25 mouse cellular contexts compared by ENCODE assay signal in the genomic region with DNA sequence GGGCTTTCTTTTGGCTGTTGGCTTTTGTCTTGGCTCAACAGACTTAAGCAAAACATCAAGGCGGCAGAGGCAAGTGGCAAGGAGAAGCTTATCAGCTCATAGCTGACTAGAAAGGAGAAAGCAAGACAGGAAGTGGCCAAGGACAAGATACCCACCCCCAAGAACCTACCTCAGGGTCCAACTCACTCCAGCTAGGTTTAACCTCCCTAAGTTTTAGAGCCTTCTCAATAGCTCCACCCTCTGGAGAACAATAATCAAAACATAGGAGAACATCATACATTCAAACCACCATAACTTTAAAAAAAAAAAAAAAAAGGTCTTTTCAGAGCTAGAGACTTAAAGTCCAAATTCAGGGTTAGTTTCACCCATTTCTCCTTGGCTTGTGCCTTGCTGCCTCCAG.
A peak's percentile ranks its signal among the peaks of the same experiment; 100 is the strongest.
DNase-seq lines count a peak whose midpoint lies in the region; ATAC-seq and TF ChIP-seq lines count a peak whose summit lies in the region.
"Had no signal": no experiment of that assay in that cellular context is flagged by ENCODE, and none has a peak within 500 bp of the region (broad histone marks: within the 10 kb centered on the region; RNA-seq: fewer than 3 reads in every experiment).

No protein-coding gene starts in this region.

- H3K27ac ChIP-seq in left cerebral cortex, adult 2 months: no peak overlapping the region
- no peak overlapping the region for H3K27ac ChIP-seq in midbrain, embryonic 16.5 days (ENCODE audit: low read length)
- H3K27ac ChIP-seq: embryonic facial prominence, embryonic 15.5 days; gastrocnemius, adult 2 months; heart, embryonic 15.5 days; hindbrain, embryonic 13.5 days; limb, embryonic 15.5 days; midbrain, embryonic 13.5 days; neural tube, embryonic 13.5 days had no signal

- no peak overlapping the region for H3K4me2 ChIP-seq in midbrain, embryonic 16.5 days (ENCODE audit: low read length)
- H3K4me2 ChIP-seq: embryonic facial prominence, embryonic 15.5 days; heart, embryonic 15.5 days; hindbrain, embryonic 13.5 days; limb, embryonic 15.5 days; midbrain, embryonic 13.5 days; neural tube, embryonic 13.5 days had no signal

- TF ChIP-seq CTCF in left cerebral cortex, adult 2 months (IDR thresholded peaks at IDR 0.05): peak; percentile 9

- no peak for DNase-seq in left cerebral cortex, adult 2 months (ENCODE audit: extremely low spot score in 1 of 2, low spot score in 2 of 2)
- DNase-seq in left cerebral cortex, postnatal 10 days (ENCODE audit: extremely low spot score in 1 of 2, low spot score in 2 of 2): no peak
- peak; percentile 41 for DNase-seq in CD4-positive, CD25-positive, alpha-beta regulatory T cell, adult 2 months (ENCODE audit: low read depth, low spot score)
- peak; percentile 49 for DNase-seq in MEL-GATA-1-ER (ENCODE audit: extremely low read depth, low read depth)
- no peak for DNase-seq in yolk sac, embryonic 10.5 days (ENCODE audit: low spot score)
- DNase-seq: adrenal gland, postnatal 10 days; cerebellum, adult 8-10 months; cerebellum, postnatal 36 days; gastrocnemius, adult 2 months; heart, adult 18-20 months; heart, postnatal 36 days; kidney, adult 9 months; kidney, postnatal 14 days; lung, adult 18-20 months; lung, postnatal 10 days; thymus, postnatal 36 days had no signal

- no peak overlapping the region for H3K4me3 ChIP-seq in left cerebral cortex, adult 2 months
- H3K4me3 ChIP-seq in midbrain, embryonic 16.5 days (ENCODE audit: low read depth, low read length): no peak overlapping the region
- H3K4me3 ChIP-seq: embryonic facial prominence, embryonic 15.5 days; gastrocnemius, adult 2 months; heart, embryonic 15.5 days; hindbrain, embryonic 13.5 days; limb, embryonic 15.5 days; midbrain, embryonic 13.5 days; neural tube, embryonic 13.5 days had no signal

- H3K9ac ChIP-seq in midbrain, embryonic 16.5 days (ENCODE audit: low read depth, low read length): no peak overlapping the region
- H3K9ac ChIP-seq: embryonic facial prominence, embryonic 15.5 days; heart, embryonic 15.5 days; hindbrain, embryonic 13.5 days; limb, embryonic 15.5 days; midbrain, embryonic 13.5 days; neural tube, embryonic 13.5 days had no signal

- no peaks in the 10 kb centered on the region for H3K9me3 ChIP-seq in midbrain, embryonic 16.5 days (replicated peaks; ENCODE audit: control insufficient read depth, low read length, poor library complexity, severe bottlenecking)
- H3K9me3 ChIP-seq: embryonic facial prominence, embryonic 15.5 days; heart, embryonic 15.5 days; hindbrain, embryonic 13.5 days; limb, embryonic 15.5 days; midbrain, embryonic 13.5 days; neural tube, embryonic 13.5 days had no signal

- H3K36me3 ChIP-seq in midbrain, embryonic 16.5 days (ENCODE audit: control insufficient read depth, insufficient read depth, low read length): no peaks in the 10 kb centered on the region
- H3K36me3 ChIP-seq: heart, embryonic 15.5 days; hindbrain, embryonic 13.5 days; limb, embryonic 15.5 days; midbrain, embryonic 13.5 days; neural tube, embryonic 13.5 days had no signal

- no peaks in the 10 kb centered on the region for H3K27me3 ChIP-seq in midbrain, embryonic 16.5 days (ENCODE audit: control insufficient read depth, insufficient read depth, low read depth, low read length)
- H3K27me3 ChIP-seq: embryonic facial prominence, embryonic 15.5 days; heart, embryonic 15.5 days; hindbrain, embryonic 13.5 days; limb, embryonic 15.5 days; midbrain, embryonic 13.5 days had no signal

- WGBS in midbrain, embryonic 16.5 days: 89% methylated on average over 1 of the region's 1 CpGs

- ATAC-seq in megakaryocyte progenitor cell, adult 5-6 weeks (replicated peaks; ENCODE audit: poor library complexity): peak; percentile 74
- ATAC-seq in midbrain, embryonic 16.5 days: no peak
- ATAC-seq: forebrain, embryonic 14.5 days; midbrain, embryonic 13.5 days had no signal

- H3K4me1 ChIP-seq in midbrain, embryonic 16.5 days (ENCODE audit: control insufficient read depth, insufficient read depth, low read length): no peaks in the 10 kb centered on the region
- H3K4me1 ChIP-seq: embryonic facial prominence, embryonic 15.5 days; hindbrain, embryonic 13.5 days; limb, embryonic 15.5 days; midbrain, embryonic 13.5 days; neural tube, embryonic 13.5 days had no signal

- intact Hi-C loops in left cerebral cortex, adult 2 months (cut with DNase I): no loop called here
- intact Hi-C loops in left cerebral cortex, postnatal 10 days (cut with DNase I): no loop called here

Comparison
In these comparisons a context has a peak if more than half of its experiments do, and no peak if none do; other contexts are left out.
1. DNase-seq: peak in CD4-positive, CD25-positive, alpha-beta regulatory T cell, adult 2 months (single experiment) and MEL-GATA-1-ER (single experiment); none in left cerebral cortex, adult 2 months (0 of 2), left cerebral cortex, postnatal 10 days (0 of 2) and yolk sac, embryonic 10.5 days (single experiment).